Mouse (Mus musculus) ES-Bruce4 (cell line): ENCODE results near the gene Gm10477.

Experiments used
- CTCF ChIP-seq: IDR thresholded peaks from one replicate; pipeline ENCODE4 v1.8.1; 2011; ENCODE audit warnings: low read depth, low read length
- POLR2A ChIP-seq: IDR thresholded peaks from one replicate; pipeline ENCODE4 v1.8.1; 2011; ENCODE audit warnings: low read length; ENCODE audit not compliant: insufficient read depth

DNA sequence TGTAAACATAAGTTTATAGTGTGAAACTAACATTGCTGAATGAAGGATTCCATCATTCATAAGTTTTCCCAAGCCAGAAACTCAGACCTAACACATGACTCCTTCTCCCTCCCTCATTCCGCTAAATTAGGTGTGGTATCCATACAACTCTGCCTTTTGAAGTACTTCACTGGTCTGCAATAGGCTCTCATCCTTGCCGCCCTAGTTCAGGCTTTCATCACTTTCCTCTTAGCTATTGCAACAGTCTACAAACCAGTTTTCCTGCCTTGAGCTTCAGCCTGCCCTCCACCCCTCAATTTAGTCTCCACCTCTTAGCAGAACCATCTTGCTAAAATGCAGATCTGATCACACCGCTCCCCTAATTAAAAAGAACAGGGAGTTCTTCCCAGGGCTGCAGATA, 47.0 kb upstream of the Gm10477 start:
- no peak for TF ChIP-seq CTCF
- no peak for TF ChIP-seq POLR2A
